Mouse (Mus musculus) frontal cortex, postnatal 25 days (tissue): Measurements from ENCODE around the gene Zfp217.
A peak's percentile ranks its signal among the peaks of the same experiment; 100 is the strongest.

Source experiments
- DNase-seq, 2 experiments: peaks; one replicate each; pipeline ENCODE4 v3.0.0; 2022; ENCODE audit warnings: low spot score in 2 of 2

Zfp217 gene

DNA sequence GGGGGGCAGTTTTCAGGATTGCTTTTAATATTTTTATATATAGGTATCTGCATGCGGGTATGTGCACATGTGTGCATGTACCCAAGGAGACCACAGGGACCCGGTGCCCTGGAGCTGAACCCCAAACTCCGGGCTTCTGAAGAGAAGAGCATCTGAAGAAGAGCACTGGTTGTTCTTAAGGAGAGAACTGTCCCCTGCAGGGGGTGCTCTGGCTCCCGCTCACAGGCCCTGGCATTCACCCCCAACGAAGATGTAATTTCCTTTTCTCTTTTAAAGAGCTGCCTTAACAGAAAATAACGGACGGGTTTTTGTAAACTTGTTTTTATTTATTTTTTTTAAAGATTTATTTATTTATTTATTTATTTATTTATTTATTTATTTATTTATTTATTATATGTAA, 46.0 kb downstream of the Zfp217 start:
- no peak for DNase-seq

DNA sequence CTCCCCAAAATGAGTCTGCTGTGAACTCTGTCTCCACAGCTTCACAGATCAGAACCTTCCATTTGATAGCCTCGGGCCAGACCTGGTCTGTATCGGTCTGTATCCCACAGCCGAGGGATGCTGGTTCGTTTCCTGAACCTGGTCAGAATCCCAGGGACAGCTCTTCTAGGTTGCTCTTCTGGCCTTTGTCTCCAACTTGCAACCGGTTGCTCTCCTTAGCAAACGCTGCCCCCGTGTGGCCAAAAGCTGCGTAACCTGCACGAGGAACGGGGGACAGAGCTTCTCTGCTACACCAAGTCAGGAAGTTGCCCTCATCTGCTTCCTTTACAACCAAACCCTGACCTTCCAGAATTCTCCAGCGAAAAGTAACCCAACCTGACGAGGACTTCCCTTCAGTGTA, 46.8 kb downstream of the Zfp217 start:
- peak; percentile 90 to 91 for DNase-seq

DNA sequence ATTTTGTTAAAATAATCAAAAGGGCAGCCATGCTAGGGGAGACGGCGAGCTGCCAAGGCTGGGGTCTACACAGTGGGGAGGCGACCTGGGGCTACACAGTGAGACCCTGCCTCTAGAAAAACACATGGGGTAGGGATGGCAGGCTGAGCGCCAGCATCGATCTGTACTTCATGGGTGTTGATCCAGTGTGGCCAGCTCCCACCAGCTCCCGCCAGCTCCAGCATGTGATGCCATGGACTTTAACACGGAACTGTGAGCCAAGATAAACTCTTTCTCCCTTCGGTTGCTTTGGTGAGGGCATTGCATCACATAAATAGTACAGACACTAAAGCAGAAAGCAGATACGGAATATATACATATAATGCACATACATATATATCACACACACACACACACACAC, 53.0 kb downstream of the Zfp217 start:
- DNase-seq, result no peak

DNA sequence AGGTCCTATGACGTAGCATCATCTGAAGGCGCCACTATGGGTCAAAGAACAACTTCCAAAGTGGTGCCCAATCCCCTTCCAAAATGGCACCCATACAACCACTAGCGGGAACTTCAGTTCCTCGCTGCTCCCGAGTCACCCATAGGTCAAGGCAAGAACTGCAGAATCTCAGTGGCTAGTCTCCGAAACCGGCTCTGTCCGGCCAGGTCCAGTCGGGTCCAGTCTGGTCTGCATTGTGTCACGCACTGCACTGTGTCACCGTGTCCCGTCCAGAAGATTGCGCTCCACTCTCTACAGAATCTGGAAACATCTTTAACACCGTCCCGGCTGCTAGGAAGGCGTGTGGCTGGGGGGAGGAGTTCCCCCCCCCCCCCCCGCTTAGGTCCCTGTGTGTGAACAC, 53.7 kb downstream of the Zfp217 start:
- no peak for DNase-seq

GRCm38 (mm10) chr2:170091563-170092443, 56.1 kb downstream of the Zfp217 start:
- no peak for DNase-seq

GRCm38 (mm10) chr2:170078442-170079017, 69.4 kb downstream of the Zfp217 start:
- DNase-seq, result no peak

GRCm38 (mm10) chr2:170078041-170078440, 69.9 kb downstream of the Zfp217 start:
- DNase-seq, result no peak

DNA sequence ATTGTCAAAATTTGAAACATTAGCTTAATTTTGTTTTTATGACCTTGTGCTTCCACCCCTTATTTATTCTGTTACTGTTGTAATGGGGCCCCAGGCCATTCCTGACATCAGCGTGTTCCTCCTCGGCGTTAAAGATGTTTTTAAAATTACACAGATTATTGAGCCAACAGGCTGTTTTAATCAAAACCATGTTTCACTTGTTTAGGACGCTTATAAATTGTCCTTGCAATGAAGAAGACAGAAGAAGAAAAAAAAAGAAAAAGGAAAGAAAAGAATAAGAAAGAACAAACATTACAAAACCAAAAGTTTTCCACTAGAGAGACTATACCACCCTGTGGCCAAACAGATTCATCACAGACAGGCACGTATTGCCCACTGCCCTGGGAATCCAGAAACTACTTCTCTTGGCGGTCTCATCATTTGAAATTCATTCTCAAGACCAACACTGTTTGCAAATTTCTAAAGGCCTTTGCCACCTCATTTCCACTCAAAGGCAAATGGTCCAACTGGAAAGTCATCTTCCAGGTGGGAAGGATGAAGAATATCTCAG, 70.9 kb downstream of the Zfp217 start:
- DNase-seq, result no peak

GRCm38 (mm10) chr2:170070641-170071241, 77.2 kb downstream of the Zfp217 start:
- no peak for DNase-seq

DNA sequence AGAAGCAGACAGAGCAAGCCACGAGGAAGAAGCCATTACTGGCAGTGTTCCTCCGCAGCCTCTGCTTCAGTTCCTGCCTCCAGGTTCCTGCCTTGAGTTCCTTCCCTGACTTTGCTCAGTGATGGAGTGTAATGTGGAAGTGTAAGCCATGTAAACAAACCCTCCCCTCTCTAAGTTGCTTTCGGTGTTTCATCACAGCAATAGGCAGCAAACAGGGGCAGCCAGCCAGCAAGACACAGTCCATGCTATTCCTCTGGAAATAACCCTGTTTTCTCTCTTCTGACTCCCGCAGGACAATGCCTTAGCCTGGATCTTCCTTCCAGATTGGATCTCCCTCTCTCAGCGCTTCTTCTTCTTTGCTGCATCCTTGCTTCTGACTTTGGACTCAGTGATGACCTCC, 77.9 kb downstream of the Zfp217 start:
- no peak for DNase-seq

GRCm38 (mm10) chr2:170062378-170062777, 85.5 kb downstream of the Zfp217 start:
- DNase-seq, result no peak

DNA sequence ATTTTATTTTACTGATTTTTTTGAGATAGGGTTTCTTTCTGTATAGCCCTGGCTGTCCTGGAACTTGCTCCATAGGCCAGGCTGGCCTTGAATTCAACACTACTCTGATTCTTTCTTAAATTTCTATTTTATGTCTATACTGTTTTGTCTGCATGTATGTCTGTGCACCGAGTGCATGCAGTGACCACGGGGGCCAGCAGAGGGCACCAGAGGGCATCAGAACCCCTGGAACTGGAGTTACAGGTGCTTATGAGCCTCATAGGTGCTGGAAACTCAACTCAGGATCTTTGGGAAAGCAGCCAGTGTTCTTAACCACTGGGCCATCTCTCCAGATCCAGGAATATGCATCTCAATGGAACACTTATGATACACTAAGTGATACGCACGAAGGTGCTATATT, 87.8 kb downstream of the Zfp217 start:
- DNase-seq, result no peak

- DNase-seq, result no peak
Observed at GRCm38 (mm10) chr2:170058774-170059173, 89.1 kb downstream of the Zfp217 start.
